Mouse (Mus musculus) kidney, adult 2 months (tissue): ENCODE results near the gene Uaca. TPM values are rescaled to one million over a fixed set of nuclear protein-coding genes. Genes with fewer than 3 reads are reported as not detected.

Experiments used
- DNase-seq: peaks from one replicate; pipeline ENCODE4 v3.0.0; 2021
- H3K27ac ChIP-seq: fragments of 200-500 bp; 2 replicates; pipeline ENCODE4 v1.5.1; 2012; ENCODE audit warnings: low read depth, low read length, control low read depth, inconsistent platforms; ENCODE audit not compliant: insufficient read depth
- H3K27me3 ChIP-seq: fragments of 200-500 bp; replicated peaks from 2 replicates; pipeline ENCODE4 v1.6.1; 2012; ENCODE audit warnings: mild to moderate bottlenecking, moderate library complexity, low read length, inconsistent platforms; ENCODE audit not compliant: control insufficient read depth, insufficient read depth
- H3K36me3 ChIP-seq: fragments of 200-500 bp; 2 replicates; pipeline ENCODE4 v1.6.1; 2012; ENCODE audit warnings: mild to moderate bottlenecking, moderate library complexity, low read length, inconsistent platforms; ENCODE audit not compliant: control insufficient read depth, insufficient read depth
- H3K4me1 ChIP-seq: fragments of 200-500 bp; 2 replicates; pipeline ENCODE4 v1.6.1; 2011; ENCODE audit warnings: low read length; ENCODE audit not compliant: control insufficient read depth, insufficient read depth
- H3K4me3 ChIP-seq: fragments of 200-500 bp; 2 replicates; pipeline ENCODE4 v1.5.1; 2011; ENCODE audit warnings: mild to moderate bottlenecking, low read depth, low read length, control low read depth; ENCODE audit not compliant: insufficient read depth
- CTCF ChIP-seq: fragments of 200-500 bp; conservative IDR thresholded peaks from 2 replicates; pipeline ENCODE4 v1.5.1; 2011; ENCODE audit warnings: low read depth, mild to moderate bottlenecking, control low read depth, low read length, moderate library complexity, mixed read lengths; ENCODE audit not compliant: insufficient read depth, insufficient read length
- POLR2A ChIP-seq: fragments of 200-500 bp; IDR thresholded peaks from one replicate; pipeline ENCODE4 v1.6.1; 2011; ENCODE audit warnings: low read depth, low read length, control low read depth
- WGBS: fragments of 180-500 bp; shearing (Covaris S2); methylation state at CpG from one replicate; pipeline ENCODE4 v1.1.7; 2018; 5-methylcytosine and 5-hydroxymethylcytosine counted together
- polyA plus RNA-seq: library from polyadenylated mRNA; depleted of rRNA; stranded (reverse); fragments of >200 nt; gene quantifications from 2 replicates; pipeline ENCODE4 v1.2.3, GENCODE M21; 2012

The Uaca gene
- polyA plus RNA-seq, 1 experiment, result 16.4 TPM

GRCm38 (mm10) chr9:60794841-60795351 is 554 bp downstream of the Uaca start:
- H3K27ac ChIP-seq, result peak overlapping the region; percentile 59
- DNase-seq, result peak; percentile 62
- WGBS, result 1% methylated on average over 30 of the region's 30 CpGs
- no peaks in the 10 kb centered on the region for H3K36me3 ChIP-seq
- no peaks in the 10 kb centered on the region for H3K27me3 ChIP-seq
- TF ChIP-seq POLR2A (no peak), CTCF (no peak)
- H3K4me3 ChIP-seq, result peak overlapping the region; percentile 90
- peaks cover 7% of the 10 kb centered on the region; the same call in 1 of the 2 replicates for H3K4me1 ChIP-seq

- H3K4me3 ChIP-seq, result no peak overlapping the region
- TF ChIP-seq POLR2A, result no peak
- no peak for TF ChIP-seq CTCF
- DNase-seq, result no peak
- H3K27me3 ChIP-seq, result no peaks in the 10 kb centered on the region
- peaks cover 10% of the 10 kb centered on the region; the same call in 1 of the 2 replicates for H3K4me1 ChIP-seq
- H3K27ac ChIP-seq, result no peak overlapping the region
- 74% methylated on average over 7 of the region's 7 CpGs for WGBS
- H3K36me3 ChIP-seq, result no peaks in the 10 kb centered on the region
Observed at GRCm38 (mm10) chr9:60796076-60796475, 1.7 kb downstream of the Uaca start.

- H3K4me3 ChIP-seq, result no peak overlapping the region
- 77% methylated on average over 6 of the region's 6 CpGs for WGBS
Observed at GRCm38 (mm10) chr9:60797126-60797525, 2.8 kb downstream of the Uaca start.

GRCm38 (mm10) chr9:60799061-60799460 is 4.7 kb downstream of the Uaca start:
- WGBS, result 77% methylated on average over 10 of the region's 10 CpGs
- no peak overlapping the region for H3K4me3 ChIP-seq
- H3K27me3 ChIP-seq, result no peaks in the 10 kb centered on the region
- H3K27ac ChIP-seq, result no peak overlapping the region
- no peak for TF ChIP-seq CTCF
- no peak for TF ChIP-seq POLR2A
- peaks cover 6% of the 10 kb centered on the region; the same call in 1 of the 2 replicates for H3K4me1 ChIP-seq
- DNase-seq, result no peak
- H3K36me3 ChIP-seq, result no peaks in the 10 kb centered on the region

More at GRCm38 (mm10) chr9:60797126-60797525, 2.8 kb downstream of the Uaca start:
- no peak for DNase-seq
- TF ChIP-seq POLR2A (no peak), CTCF (no peak)
- Histone ChIP-seq H3K36me3 (no peaks in the 10 kb centered on the region), H3K27me3 (no peaks in the 10 kb centered on the region), H3K27ac (no peak overlapping the region), H3K4me1 (peaks cover 10% of the 10 kb centered on the region; the same call in 1 of the 2 replicates)

DNA sequence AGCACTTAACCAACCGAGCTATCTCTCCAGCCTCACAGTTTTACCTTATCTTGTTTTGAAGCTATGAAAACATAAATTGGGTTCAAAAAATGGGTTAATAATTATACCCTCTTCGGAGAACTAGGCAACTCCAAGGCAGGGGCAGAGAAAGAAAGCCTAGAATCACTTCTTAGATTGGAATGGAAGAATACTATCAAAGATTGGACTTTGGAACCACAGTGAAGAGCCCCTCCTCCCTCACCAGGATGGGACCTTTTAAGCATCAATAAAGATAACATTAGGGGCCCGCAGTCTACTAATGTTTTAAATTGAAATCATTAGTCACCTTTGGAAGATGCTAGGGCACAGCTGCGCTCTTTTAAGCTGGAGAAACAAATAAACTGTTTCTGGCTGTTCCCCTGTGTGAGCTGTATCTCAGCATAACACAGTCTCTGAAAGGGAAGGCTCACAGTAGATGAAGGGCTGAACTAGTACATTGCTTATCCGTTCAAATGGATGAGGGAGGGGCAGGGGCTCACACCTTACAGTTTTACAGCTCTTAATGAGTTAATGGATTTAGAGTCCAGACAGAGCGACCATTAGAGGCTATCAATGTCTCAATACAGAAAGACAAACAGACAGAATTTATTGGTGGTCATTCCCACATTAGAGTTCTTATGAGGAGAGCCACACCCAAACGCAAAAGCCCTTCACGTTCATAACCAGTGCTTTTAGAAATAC is 6.5 kb downstream of the Uaca start:
- no peak overlapping the region for H3K4me3 ChIP-seq
- peak; percentile 53 for DNase-seq
- H3K4me1 ChIP-seq, result peaks cover 8% of the 10 kb centered on the region; the same call in 1 of the 2 replicates
- H3K27ac ChIP-seq, result no peak overlapping the region
- TF ChIP-seq POLR2A, result no peak
- TF ChIP-seq CTCF, result no peak
- WGBS, result 59% methylated on average over 8 of the region's 8 CpGs
- H3K36me3 ChIP-seq, result no peaks in the 10 kb centered on the region
- no peaks in the 10 kb centered on the region for H3K27me3 ChIP-seq

GRCm38 (mm10) chr9:60801746-60802145 is 7.4 kb downstream of the Uaca start:
- 86% methylated on average over 1 of the region's 1 CpGs for WGBS
- Histone ChIP-seq H3K27me3 (no peaks in the 10 kb centered on the region), H3K4me3 (no peak overlapping the region), H3K36me3 (no peaks in the 10 kb centered on the region), H3K4me1 (peaks cover 5% of the 10 kb centered on the region; the same call in 1 of the 2 replicates), H3K27ac (no peak overlapping the region)
- DNase-seq, result peak; percentile 43
- no peak for TF ChIP-seq POLR2A
- TF ChIP-seq CTCF, result no peak

GRCm38 (mm10) chr9:60802341-60802740 is 8.0 kb downstream of the Uaca start:
- no peaks in the 10 kb centered on the region for H3K27me3 ChIP-seq
- DNase-seq, result no peak
- no peak for TF ChIP-seq CTCF
- TF ChIP-seq POLR2A, result no peak
- H3K36me3 ChIP-seq, result no peaks in the 10 kb centered on the region
- H3K4me1 ChIP-seq, result peaks cover 5% of the 10 kb centered on the region; the same call in 1 of the 2 replicates
- H3K27ac ChIP-seq, result no peak overlapping the region
- H3K4me3 ChIP-seq, result no peak overlapping the region
- WGBS, result 93% methylated on average over 5 of the region's 5 CpGs
